Mouse (Mus musculus) left cerebral cortex, adult 18-20 months (tissue): ENCODE data around the gene 9130409I23Rik. TPM values are rescaled to one million over a fixed set of nuclear protein-coding genes. Genes with fewer than 3 reads are reported as not detected.
A peak's percentile ranks its signal among the peaks of the same experiment; 100 is the strongest.

Source experiments
- DNase-seq, 2 experiments: peaks; one replicate each; pipeline ENCODE4 v3.0.0; 2021 to 2022; ENCODE audit warnings: low spot score in 2 of 2, mixed read lengths in 1 of 2
- long read RNA-seq, 2 experiments: library from polyadenylated mRNA; stranded (forward); transcript quantifications; one replicate each; pipeline ENCODE4 v2.0.0; 2021
- total RNA-seq, 2 experiments: library from RNA; stranded (reverse); gene quantifications; 2 replicates each; pipeline ENCODE4 v1.2.3; 2021

The 9130409I23Rik gene
- not detected for total RNA-seq
- long read RNA-seq, experiment 1 = 0 reads
- long read RNA-seq, experiment 2 = 0 reads

GRCm38 (mm10) chr1:181050937-181051336 lies at the start of gene 9130409I23Rik:
Gene 9130409I23Rik, plus strand, starts transcription at chr1:181051237.
- DNase-seq = no peak

- DNase-seq = no peak
Observed at GRCm38 (mm10) chr1:181001621-181002020, 49.4 kb upstream of the 9130409I23Rik start.

- DNase-seq = no peak
Observed at GRCm38 (mm10) chr1:181003790-181004189, 47.2 kb upstream of the 9130409I23Rik start.

GRCm38 (mm10) chr1:181005331-181005730 lies 45.7 kb upstream of the 9130409I23Rik start:
- no peak for DNase-seq

GRCm38 (mm10) chr1:181007831-181008230 lies 43.2 kb upstream of the 9130409I23Rik start:
- no peak for DNase-seq

GRCm38 (mm10) chr1:181008266-181008665 lies 42.8 kb upstream of the 9130409I23Rik start:
- no peak for DNase-seq

GRCm38 (mm10) chr1:181009011-181009590 lies 41.9 kb upstream of the 9130409I23Rik start:
- DNase-seq = no peak

- DNase-seq = no peak
Observed at GRCm38 (mm10) chr1:181009754-181010153, 41.3 kb upstream of the 9130409I23Rik start.

- no peak for DNase-seq
Observed at GRCm38 (mm10) chr1:181010171-181010932, 40.7 kb upstream of the 9130409I23Rik start.

- DNase-seq = no peak
Observed at GRCm38 (mm10) chr1:181011601-181012000, 39.4 kb upstream of the 9130409I23Rik start.

- DNase-seq = no peak
Observed at GRCm38 (mm10) chr1:181012416-181012815, 38.6 kb upstream of the 9130409I23Rik start.

- DNase-seq = no peak
Observed at GRCm38 (mm10) chr1:181013446-181013845, 37.6 kb upstream of the 9130409I23Rik start.

- DNase-seq = no peak
Observed at GRCm38 (mm10) chr1:181014731-181015500, 36.1 kb upstream of the 9130409I23Rik start.

GRCm38 (mm10) chr1:181015558-181015957 lies 35.5 kb upstream of the 9130409I23Rik start:
- DNase-seq = peak in 1 of 2 experiments; percentile 17

- no peak for DNase-seq
Observed at GRCm38 (mm10) chr1:181016045-181016444, 35.0 kb upstream of the 9130409I23Rik start.

GRCm38 (mm10) chr1:181016532-181017131 lies 34.4 kb upstream of the 9130409I23Rik start:
- DNase-seq = peak; percentile 52 to 69

GRCm38 (mm10) chr1:181017212-181017711 lies 33.8 kb upstream of the 9130409I23Rik start:
- peak; percentile 67 to 70 for DNase-seq

GRCm38 (mm10) chr1:181017890-181018420 lies 33.1 kb upstream of the 9130409I23Rik start:
- no peak for DNase-seq

GRCm38 (mm10) chr1:181020756-181021487 lies 30.1 kb upstream of the 9130409I23Rik start, which contains the start of gene Ephx1:
Gene Ephx1, minus strand, starts transcription at chr1:181020904.
- DNase-seq = no peak

- no peak for DNase-seq
Observed at GRCm38 (mm10) chr1:181021488-181021865, 29.6 kb upstream of the 9130409I23Rik start.
